In the genomic region with DNA sequence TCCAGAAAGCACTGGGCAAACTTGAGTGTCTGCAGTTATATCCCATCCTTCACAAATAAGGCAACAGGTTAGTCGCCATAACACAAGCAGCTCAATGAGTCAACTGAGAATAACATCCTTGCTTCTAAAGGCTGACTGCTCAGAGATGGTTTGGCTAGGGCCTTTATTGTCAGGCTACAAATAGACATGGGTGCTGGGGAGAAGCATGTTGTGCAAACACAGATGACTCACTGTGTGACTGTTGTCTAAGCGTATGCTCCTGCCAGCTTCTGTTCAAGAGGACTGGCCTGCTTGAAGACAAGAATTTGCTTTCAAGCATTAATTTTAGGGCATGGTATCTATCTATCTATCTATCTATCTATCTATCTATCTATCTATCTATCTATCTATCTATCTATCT, we compare ENCODE assay signal across 17 mouse cellular contexts.
DNase-seq lines count a peak whose midpoint lies in the region; ATAC-seq lines count a peak whose summit lies in the region.
"Had no signal": no experiment of that assay in that cellular context is flagged by ENCODE, and none has a peak within 500 bp of the region (broad histone marks: within the 10 kb centered on the region; RNA-seq: fewer than 3 reads in every experiment).

No protein-coding gene starts in this region.

- ATAC-seq in cerebellum, adult (ENCODE audit: insufficient number of reproducible peaks, low FRiP score, low TSS enrichment): no peak
- ATAC-seq: forebrain, embryonic 14.5 days; hindbrain, postnatal 0 days; intestine, embryonic 16.5 days had no signal

- DNase-seq in frontal cortex, adult 2 months (ENCODE audit: extremely low spot score in 1 of 2, low spot score in 1 of 2): peak; percentile 40 to 45
- DNase-seq in frontal cortex, postnatal 36 days (ENCODE audit: low spot score in 2 of 2): no peak
- DNase-seq in layer of hippocampus, adult 9-11 months: peak; percentile 54
- DNase-seq in layer of hippocampus, adult 11-12 months (ENCODE audit: low spot score): no peak
- DNase-seq in NIH3T3 (ENCODE audit: low read depth): peak; percentile 10
- peak; percentile 50 for DNase-seq in telencephalon, adult 2 months (ENCODE audit: low read depth, low spot score)
- DNase-seq: B cell, adult 2 months; cerebellum, postnatal 36 days; embryo, embryonic 11 days; gastrocnemius, adult 2 months; kidney, postnatal 25 days; lung, embryonic 14.5 days; thymus, postnatal 14 days had no signal

Comparison
In these comparisons a context has a peak if more than half of its experiments do, and no peak if none do; other contexts are left out.
1. DNase-seq: peak in frontal cortex, adult 2 months (2 of 2), layer of hippocampus, adult 9-11 months (single experiment), NIH3T3 (single experiment) and telencephalon, adult 2 months (single experiment); none in frontal cortex, postnatal 36 days (0 of 2) and layer of hippocampus, adult 11-12 months (single experiment).